Mouse (Mus musculus): Measurements from ENCODE around the gene Efs.
"Not testable (repeated sequence)": the region's sequence is repeated elsewhere in the genome, so short reads cannot be mapped to it uniquely, and the experiment has no call there.

Efs gene

DNA sequence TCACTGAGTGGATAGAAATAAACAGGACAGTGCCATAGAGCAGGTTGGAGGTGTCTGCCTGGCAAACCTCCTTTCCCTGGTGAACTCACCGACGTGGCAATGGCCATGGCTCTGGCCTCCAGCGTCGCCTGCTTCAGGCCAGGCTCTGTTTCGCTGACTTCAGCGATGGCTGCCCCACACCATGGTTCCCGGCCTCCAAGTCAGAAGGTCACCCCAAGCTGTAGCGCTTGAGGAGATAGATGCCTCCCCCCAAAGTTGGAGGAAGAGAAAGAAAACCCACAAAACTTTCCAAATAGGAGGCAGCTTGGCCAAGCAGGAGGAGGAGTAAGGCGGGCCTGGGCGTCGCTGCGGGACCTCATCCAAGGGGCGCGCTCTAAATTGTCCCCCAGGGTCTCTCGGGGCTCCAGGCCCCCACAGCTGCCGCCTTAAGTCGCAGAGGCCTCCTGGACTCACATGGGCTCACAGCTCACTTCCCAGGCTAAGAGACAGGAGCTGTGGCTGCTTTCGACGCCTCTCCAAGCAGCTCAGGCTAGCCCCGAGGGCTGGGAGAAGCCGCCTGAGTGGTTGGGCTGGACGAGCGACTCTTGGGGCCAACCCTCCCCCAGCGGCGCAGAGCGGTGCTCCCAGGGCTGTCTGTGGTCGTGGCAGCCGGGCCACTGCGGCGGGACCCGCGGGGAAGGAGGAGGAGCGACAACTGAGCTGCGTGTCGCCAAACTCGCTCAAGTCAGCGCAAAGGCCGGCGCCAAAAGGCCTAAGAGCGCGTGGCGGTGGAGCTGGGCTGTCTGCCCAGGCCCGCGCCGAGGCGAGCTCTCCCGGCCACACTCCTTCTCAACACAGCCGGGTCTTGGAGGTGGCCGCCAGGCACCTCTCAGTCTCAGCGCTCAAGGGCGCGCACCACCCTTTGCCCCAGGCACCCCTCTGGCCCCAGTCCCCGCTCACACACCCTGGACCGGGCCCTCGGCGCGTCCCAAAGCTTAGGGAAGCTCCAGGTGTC lies at the start of gene Efs:
Efs (minus strand) TSS at position 778 of the 994 bp plus-strand sequence.
- in situ Hi-C loops (cut with MboI; ENCODE audit: unreplicated experiment in 2 of 2): no loop called here

DNA sequence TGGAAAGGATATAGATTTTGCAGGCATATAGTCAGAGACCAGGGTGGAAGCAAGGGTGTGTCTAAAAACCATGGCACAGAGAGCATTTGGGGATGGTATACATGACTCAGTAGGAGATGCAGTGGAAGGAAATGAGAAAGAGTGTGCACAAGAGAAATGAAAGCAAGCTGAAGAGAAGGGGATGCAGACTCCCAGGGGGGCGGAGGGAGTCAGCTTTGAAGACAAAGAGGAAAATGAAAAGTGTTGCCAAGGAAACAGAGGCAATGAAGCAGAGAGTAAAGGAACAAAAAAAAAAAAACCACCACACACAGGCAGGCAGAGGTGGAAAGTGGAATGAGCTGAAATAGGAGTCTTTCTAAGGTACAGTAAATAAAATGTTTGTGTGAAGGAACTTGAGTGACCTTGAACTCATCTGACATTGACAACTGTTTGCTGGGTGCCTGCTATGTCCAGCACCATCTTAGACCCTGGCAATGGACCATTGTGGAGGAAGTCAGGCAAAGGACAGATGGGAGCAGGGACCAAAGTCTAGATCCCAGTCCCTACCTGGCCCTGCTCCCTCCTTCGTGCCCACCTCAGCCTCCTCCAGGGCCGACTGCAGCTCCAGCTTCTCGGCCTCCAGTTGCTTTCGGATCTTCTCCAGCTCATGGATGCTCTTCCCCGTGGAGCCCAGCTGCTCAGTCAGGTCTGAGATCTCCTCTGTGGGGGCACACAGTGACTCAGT lies 48.3 kb upstream of the Efs start:
- in situ Hi-C loops (cut with MboI; ENCODE audit: unreplicated experiment in 2 of 2): no loop called here

DNA sequence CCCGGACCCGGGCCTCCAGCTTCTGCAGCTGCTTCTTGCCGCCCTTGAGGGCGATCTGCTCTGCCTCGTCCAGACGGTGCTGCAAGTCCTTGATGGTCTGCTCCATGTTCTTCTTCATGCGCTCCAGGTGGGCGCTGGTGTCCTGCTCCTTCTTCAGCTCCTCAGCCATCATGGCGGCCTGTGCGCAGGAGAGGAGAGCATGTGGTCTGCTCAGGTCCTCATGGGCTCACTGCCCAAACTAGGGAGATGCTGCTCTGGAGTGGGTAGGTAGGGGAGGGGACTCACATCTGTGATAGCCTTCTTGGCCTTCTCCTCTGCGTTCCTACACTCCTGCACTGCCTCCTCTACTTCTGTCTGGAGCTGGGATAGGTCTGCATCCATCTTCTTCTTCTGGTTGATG lies 46.9 kb upstream of the Efs start:
- in situ Hi-C loops (cut with MboI; ENCODE audit: unreplicated experiment in 2 of 2): not testable (repeated sequence)

DNA sequence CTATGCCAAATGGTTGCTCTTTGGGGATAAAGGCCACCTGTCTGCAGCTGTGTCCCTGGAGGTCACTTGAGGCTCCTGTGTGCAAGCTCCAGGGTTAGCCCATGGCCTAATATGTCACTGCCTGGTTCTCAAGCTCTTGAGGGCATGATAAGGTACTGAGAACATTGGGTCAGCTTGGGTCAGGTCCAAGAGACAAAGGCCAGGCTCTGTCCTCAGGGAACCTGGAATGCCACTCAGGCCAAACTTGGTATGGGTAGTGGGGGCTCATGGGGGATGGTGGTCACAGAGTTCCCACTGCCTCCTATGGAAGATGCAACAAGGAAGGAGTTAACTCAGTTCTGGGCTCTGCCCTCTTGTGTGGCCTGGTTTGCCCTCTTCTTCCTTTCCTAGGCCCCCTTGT lies 42.4 kb upstream of the Efs start:
- in situ Hi-C loops (cut with MboI; ENCODE audit: unreplicated experiment in 2 of 2): no loop called here

DNA sequence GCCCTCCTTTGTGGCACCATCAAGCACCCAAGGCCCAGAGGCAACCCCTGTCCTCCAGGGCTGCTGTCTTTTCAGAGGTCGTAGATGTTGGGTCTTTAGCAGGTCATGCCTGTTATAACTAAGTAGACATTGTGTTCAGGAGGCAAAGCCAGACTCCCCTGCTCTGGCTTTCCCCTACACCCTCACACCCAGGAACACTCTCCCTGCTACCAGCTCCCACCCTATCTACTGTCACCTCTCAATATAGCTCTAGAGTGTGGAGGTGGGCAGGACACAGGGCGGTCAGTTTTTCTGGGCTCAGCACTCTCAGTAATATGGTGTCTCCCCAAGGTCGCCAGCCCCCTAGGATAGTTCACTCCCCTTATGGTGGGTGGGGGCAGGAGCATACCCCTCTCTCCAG lies 41.9 kb upstream of the Efs start:
- in situ Hi-C loops (cut with MboI; ENCODE audit: unreplicated experiment in 2 of 2): no loop called here

DNA sequence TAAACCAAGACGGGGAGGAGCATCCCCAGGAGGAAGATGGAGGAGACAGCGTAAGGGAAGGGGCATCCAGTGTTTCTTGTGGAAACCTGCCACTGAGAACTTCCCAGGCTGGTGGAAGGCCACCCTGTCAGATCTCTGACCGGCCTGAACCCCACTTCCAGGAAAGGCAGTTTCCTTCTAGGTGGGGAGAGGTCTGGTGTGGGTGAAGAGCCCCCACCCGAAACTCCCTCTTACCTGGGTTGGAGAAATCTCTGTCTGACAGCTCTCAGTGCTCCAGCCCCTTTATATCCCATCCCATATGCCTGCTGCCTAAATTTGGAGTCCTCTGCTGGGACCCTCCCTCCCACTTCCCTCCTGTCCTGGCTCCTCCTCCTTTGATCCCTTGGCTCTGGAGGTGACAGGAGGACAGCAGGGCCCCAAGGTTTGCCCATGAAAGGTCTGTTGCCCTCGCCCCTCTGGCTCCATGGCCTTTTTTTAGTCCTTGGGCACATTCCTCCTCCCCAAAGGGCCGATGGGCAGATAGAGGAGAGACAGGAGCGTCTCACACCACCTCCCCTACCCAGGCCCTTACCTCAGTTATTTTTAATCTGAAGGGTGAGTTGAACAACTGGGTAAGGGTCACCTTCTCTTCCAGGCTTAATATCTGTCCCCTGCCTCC lies 40.5 kb upstream of the Efs start, which contains the start of gene Myh6:
Myh6 (minus strand) TSS at position 608 of the 658 bp plus-strand sequence.
- in situ Hi-C loops (cut with MboI; ENCODE audit: unreplicated experiment in 2 of 2): no loop called here

DNA sequence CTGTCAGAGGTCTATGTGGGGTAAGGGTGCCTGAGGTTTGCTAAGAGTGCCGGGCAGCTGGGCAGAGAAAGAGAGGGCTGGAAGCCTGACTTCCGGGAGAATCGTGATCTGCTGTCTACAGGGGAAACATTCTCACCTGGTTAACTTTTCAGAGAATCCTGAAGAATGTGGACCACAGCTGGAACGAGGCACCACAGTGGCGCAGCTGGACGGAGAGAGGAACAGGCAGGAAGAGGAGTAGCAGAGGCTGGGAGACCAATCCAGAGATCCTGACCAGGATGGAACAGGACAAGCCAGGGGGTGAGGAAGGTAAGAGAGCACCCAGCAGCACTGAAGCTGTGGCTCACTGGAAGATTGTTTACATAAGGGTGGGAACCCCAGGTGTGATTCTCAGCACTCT lies 39.7 kb upstream of the Efs start:
- in situ Hi-C loops (cut with MboI; ENCODE audit: unreplicated experiment in 2 of 2): no loop called here

DNA sequence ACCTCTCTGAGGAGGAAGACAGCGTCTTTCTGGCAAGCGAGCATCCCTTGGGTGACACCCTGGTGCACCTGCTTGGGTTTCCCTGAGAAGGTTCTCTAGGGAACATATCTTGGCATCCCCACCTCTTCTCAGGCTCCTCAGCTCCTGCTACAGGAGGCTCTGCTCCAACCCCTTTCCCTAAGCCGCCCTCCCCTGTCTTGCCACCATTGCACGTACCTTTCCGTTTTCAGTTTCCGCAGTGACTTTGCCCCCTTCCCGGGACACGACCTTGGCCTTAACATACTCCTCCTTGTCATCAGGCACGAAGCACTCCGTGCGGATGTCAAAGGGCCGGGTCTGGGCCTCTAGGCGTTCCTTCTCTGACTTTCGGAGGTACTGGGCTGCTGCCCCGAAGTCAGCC lies 39.1 kb upstream of the Efs start:
- in situ Hi-C loops (cut with MboI; ENCODE audit: unreplicated experiment in 2 of 2): no loop called here

DNA sequence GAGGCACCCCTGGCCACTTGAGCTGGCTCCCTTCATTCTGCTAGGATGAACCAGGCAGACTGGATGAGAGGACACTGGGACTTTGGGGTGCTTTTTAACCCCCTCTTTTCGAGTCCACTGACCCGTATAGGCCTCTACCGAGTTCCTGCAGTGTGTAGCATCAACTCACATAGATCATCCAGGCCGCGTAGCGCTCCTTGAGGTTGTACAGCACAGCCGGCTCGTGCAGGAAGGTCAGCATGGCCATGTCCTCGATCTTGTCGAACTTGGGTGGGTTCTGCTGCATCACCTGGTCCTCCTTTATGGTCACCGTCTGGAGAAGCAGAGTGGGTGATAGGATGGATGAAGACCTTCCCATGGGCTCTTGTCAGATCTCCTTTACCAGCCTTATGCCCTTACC lies 37.8 kb upstream of the Efs start:
- in situ Hi-C loops (cut with MboI; ENCODE audit: unreplicated experiment in 2 of 2): no loop called here

DNA sequence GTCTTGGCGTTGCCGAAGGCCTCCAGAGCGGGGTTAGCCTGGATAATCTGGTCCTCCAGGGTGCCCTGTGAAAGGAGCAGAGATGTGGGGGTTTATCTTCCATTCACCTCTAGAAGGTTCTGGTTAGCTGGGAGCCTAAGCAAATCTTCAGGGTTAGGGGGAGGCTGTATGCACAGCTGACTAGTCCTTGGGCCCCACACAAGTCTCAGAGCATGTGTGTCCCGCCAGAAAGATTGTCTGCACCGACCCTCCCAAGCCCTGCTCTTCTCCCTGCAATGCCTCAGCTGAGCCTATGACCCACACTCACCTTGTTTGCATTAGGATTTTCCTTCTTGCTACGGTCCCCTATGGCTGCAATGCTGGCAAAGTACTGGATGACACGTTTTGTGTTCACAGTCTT lies 36.8 kb upstream of the Efs start:
- in situ Hi-C loops (cut with MboI; ENCODE audit: unreplicated experiment in 2 of 2): no loop called here

DNA sequence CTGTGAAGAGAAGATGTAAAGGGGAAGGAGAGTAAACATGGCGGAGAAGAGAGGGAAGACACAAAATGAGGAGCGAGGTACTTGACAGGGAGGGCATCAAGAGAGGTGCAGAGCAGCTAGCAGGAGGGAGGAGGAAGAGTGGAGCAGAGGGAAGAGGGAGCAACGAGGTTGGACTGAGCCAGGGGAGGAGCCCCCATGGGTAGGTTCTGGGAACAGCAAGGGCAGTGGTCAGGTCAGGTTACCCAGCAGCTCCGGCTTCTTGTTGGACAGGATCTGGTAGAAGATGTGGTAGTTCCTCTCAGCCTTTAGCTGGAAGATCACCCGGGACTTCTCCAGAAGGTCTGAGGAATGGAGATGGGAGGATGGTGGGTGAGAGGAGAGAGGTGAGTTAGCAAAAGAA lies 35.6 kb upstream of the Efs start:
- in situ Hi-C loops (cut with MboI; ENCODE audit: unreplicated experiment in 2 of 2): no loop called here

DNA sequence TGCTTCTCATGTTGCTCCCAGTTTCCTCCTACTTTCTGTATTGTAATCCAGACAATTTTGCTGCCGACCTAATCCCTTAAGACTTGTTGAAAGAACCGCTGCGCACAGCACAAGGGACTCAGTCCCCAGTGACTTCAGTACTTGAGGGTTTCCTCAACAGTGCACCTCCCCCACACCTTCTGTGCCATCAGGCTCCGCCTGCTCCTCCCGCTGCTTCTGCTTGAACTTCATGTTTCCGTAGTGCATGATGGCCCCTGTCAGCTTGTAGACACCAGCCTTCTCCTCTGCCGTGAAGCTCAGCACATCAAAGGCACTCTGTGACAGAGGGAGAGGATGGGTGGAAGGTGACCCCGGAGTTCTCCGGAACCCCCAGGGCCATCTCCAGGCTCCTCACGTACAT lies 34.8 kb upstream of the Efs start:
- in situ Hi-C loops (cut with MboI; ENCODE audit: unreplicated experiment in 2 of 2): no loop called here

DNA sequence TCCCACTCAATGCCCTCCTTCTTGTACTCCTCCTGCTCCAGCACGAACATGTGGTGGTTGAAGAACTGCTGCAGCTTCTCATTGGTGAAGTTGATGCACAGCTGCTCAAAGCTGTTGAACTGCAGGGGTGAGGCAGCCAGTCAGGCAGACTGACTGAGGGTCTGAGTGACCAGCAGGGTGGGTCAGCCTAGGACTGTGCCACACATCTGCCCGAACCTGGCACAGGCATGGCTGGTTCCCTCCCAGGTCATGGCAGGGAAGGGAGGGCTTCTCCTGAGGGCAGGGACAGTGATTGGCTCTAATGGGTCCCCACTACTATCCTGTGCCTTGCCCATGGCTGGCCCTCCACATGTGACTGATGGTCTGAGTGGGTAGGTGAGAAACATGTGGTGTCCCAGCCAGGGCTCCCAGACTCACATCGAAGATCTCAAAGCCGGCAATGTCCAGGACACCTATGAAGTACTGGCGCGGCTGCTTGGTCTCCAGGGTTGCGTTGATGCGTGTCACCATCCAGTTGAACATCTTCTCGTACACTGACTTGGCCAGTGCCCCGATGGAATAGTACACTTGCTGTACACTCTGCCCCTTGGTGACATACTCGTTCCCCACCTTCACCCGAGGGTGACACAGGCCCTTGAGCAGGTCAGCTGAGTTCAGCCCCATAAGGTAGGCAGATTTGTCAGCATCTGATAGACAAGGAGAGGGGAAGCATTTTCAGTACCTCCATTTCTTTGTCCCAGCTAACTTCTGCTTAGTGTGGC lies 34.1 kb upstream of the Efs start:
- in situ Hi-C loops (cut with MboI; ENCODE audit: unreplicated experiment in 2 of 2): not testable (repeated sequence)

DNA sequence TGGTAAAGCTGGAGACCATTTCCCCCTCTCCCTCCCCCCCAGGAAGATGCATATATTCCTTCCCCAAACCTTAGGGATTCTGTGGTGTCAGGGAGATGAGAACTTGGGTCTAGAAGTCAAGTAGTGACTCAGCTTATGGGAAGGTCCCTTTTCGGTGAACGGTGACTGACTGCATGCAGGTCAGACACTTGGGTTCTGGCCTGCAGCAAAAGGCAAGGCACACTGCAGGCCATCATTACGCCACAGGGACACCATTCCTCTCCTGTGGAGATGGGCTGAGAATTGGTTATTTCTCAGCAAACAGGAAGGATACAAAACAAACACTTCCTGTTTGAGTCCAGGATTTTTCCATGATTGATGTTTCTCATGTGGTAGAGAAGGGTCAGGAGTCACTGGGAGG lies 33.3 kb upstream of the Efs start:
- in situ Hi-C loops (cut with MboI; ENCODE audit: unreplicated experiment in 2 of 2): no loop called here

DNA sequence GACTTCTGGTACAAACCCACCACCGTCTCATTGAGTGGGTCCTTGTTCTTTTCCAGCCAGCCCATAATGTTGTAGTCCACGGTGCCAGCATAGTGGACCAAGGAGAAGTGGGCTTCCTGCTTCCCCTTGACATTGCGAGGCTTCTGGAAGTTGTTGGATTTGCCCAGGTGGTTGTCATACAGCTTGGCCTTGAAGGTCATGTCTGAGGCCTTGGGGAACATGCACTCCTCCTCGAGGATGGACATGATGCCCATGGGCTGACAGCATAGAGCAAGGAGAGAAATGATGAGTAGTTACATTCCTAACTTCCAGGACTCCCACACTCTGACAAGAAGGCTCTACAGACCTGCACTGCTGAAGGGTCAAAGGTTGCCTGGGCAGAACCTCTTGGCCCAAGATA lies 32.6 kb upstream of the Efs start:
- in situ Hi-C loops (cut with MboI; ENCODE audit: unreplicated experiment in 2 of 2): no loop called here

DNA sequence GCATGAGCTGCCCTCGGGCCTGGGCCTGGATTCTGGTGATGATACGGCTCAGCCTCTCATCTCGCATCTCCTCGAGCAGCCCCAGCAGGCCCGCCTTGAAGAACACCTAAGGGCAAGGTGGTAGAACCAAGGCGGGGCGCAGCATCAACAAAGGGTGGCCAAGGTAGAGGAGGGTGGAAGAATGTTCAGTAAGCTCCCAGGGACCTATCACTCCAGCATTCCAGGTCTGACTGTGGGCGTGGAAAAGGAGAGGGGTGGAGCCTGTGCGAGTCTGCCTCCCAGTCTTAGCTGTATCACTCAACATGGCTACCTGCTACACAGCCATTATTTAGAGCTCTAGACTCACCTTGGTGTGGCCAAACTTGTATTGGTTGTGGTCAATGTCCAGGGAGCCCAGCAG lies 30.6 kb upstream of the Efs start:
- in situ Hi-C loops (cut with MboI; ENCODE audit: unreplicated experiment in 2 of 2): no loop called here

DNA sequence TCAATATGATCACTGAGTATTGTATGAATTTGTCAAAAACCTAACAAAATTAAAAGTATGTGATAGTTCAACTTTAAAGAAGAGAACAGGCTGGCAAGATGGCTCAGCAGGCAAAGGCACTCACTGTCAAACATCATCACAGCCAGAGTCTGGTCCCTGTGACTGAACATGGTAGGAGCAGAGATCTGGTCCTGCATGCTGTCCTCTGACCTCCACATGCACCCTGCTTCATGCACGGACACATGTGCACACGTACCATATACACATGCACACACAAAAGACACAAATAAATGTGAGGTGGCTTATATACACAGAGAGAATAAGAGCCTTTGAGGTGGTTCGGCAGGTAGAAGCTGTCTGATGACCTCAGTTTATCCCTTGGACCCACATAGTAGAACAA lies 29.6 kb upstream of the Efs start:
- in situ Hi-C loops (cut with MboI; ENCODE audit: unreplicated experiment in 2 of 2): no loop called here

DNA sequence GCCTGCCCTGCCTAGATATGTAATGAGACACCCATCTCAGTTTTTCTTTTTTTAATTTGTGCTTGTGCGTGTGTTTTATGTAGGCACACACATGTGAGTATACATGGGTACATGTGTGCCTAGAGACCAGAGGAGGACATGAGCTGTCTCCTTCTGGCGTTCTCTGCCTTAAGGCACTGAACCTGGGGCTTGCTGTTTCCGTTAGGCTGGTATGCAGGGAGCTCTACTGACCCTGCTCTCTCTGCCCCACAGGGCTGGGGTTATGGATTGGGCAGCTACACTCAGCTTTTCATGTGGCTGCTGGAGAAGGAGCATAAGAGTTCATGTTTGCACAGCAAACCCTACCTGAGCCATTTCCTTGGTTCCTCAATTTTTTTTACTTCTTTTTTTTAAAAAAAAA lies 28.5 kb upstream of the Efs start:
- in situ Hi-C loops (cut with MboI; ENCODE audit: unreplicated experiment in 2 of 2): no loop called here

DNA sequence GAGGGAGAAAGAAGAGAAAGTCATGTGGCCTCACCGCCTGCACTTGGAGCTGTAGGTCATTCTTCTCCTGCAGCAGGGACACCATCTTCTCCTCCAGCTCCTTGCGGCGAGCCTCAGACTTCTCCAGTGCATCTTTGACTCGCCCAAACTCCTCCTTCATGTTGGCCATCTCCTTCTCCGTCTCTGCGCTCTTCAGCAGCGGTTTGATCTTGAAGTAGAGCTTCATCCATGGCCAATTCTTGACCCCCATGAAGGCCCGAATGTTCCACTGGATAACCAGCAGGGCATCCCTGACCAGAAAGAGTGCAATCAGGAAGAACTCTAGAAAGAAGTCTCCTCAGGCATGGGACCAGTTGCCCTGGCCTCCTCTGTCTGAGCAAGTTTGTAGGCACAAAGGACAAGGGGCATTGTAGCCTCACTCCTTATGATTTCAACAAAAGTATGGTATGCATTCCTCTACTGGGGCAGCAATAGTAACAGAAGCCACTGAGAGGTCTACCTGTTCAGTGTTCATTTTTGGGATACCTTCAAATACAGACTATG lies 27.8 kb upstream of the Efs start:
- in situ Hi-C loops (cut with MboI; ENCODE audit: unreplicated experiment in 2 of 2): no loop called here

DNA sequence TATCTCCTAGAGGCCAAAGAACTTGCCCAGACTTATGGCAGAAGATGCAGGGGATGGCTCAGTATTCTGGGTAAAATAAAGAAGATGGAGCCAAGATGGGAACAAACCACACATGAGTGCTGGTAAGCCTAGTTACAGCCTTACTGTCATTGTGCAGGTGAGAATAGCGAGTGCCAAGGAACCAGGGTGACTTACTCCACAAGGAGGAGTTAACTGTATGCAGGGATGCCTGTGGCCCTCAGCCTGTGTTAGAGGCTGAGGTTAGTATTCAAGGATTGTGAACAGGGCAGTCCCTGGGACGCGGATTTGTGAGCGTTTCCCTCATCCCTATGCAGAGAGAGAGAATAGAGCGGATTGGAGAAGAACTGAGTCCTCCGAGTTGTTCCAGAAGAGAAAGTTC lies 25.7 kb upstream of the Efs start:
- in situ Hi-C loops (cut with MboI; ENCODE audit: unreplicated experiment in 2 of 2): no loop called here
